Mouse (Mus musculus) liver, adult (tissue): ENCODE data around the gene Zscan21.

Source experiments
- GATA4 ChIP-seq: IDR thresholded peaks from 2 replicates; pipeline ENCODE4 v1.6.1; 2014; ENCODE audit warnings: mild to moderate bottlenecking, low read length; ENCODE audit not compliant: insufficient replicate concordance

Gene Zscan21

DNA sequence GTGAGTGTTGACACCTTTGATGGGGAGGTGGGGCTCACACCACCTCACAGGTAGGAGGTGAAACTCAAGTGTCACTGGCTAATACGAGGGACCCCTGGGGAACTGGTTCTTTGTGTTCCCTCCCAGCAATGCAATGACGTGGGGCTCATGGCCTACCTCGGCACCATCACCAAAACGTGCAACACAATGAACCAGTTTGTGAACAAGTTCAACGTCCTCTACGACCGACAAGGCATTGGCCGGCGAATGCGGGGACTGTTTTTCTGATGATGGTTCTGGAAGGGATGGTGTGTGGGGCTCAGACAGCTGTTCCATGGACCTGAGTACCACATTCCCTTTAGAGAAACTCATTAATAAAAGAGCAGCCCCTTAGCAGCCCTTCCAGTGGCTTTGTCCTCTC, 46.9 kb downstream of the Zscan21 start:
- no peak for TF ChIP-seq GATA4

DNA sequence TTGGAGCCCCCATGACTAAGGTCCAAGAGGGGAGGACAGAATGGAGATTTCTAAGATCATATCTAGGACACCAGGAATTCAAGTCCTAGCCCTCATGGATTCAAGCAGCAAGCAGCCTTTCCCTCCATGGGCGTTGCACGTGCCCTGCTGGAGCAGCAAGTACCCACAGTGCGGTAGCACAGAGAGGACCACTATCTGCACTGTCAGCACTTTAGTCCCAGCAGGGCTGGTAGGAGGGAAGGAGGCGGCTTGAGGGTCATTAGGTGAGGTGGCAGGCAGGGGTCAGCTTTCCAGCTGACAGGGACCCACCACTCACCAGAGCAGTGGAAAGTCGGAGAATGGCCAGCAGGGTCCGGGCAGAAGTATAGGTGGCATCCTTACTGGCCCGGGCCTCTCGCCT, 48.9 kb downstream of the Zscan21 start:
- TF ChIP-seq GATA4 = no peak

DNA sequence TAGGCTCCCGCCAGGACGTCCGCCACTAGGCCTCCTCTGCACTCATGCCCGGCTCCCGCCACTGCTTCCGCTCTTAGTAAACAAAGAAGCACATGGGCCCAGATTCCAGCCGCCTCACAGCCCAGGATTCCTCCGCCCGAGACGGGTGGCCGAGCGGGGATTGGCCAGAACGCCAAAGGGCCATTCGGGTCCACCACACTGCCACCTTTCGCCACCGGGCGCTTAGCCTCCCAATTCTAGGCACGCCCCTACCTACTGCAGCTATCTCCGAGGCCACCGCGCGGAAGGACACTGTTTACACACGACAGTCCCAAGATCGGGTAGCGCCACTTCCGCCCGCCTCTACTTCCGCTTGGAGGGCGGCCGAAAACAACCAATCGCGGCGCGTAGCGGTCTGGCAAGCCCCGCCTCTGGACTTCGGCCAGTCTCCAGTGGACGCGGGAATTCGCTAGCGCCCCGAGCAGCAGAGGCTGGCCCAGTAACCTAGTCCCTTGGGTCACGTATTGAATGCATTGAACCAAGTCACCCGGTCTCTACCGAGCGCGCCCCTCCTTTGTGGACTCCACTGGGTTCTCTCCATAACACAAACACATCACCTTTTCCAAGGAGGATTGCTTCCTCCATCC, 54.3 kb downstream of the Zscan21 start:
- peak; percentile 93 for TF ChIP-seq GATA4

- peak; percentile 71; the same call in 1 of the 2 replicates for TF ChIP-seq GATA4
These were observed 55.2 kb downstream of the Zscan21 start, which contains the start of the genes Ap4m1 and Mcm7 for GRCm38 (mm10) chr5:138171695-138172491. Gene Ap4m1 (plus strand): TSS chr5:138172002. Gene Mcm7 (minus strand): TSS chr5:138172422.

- no peak for TF ChIP-seq GATA4
These were observed 56.5 kb downstream of the Zscan21 start for GRCm38 (mm10) chr5:138173217-138173616.
